Mouse (Mus musculus): ENCODE data around the gene Bckdhb.

DNA sequence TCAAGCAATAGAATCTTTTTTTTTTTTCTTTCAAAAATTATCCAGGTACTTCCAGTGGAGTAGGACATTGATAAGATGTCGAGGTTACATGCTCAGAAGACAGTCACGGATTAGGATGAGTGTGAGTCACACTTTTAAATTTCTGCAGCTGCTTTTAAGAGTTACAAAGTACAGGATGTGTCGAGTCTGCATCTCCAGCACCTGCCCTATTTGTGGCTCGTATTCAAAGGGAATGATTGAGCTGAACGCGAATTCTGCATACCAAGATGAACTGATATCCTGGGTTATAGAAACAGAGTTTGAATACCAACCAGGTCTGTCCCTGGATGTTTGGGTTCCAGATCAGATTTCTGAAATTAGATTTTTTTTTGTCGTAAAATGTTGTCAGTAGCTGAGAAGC, 56.3 kb downstream of the Bckdhb start:
- TF ChIP-seq CTCF (IDR thresholded peaks at IDR 0.05; ENCODE audit: extremely low read depth, insufficient read depth, low read length) = no peak
- no peak for TF ChIP-seq POLR2A (IDR thresholded peaks at IDR 0.05; ENCODE audit: extremely low read depth, insufficient read depth, low read length)
